Mouse (Mus musculus) heart, adult 2 months (tissue): ENCODE data around the gene Psme3. TPM values are rescaled to one million over a fixed set of nuclear protein-coding genes. Genes with fewer than 3 reads are reported as not detected.
A peak's percentile ranks its signal among the peaks of the same experiment; 100 is the strongest.
"Not testable (repeated sequence)": the region's sequence is repeated elsewhere in the genome, so short reads cannot be mapped to it uniquely, and the experiment has no call there.

Source experiments
- DNase-seq, 2 experiments: peaks; one replicate each; pipeline ENCODE4 v3.0.0; 2021
- H3K27ac ChIP-seq: fragments of 200-600 bp; 2 replicates; pipeline ENCODE4 v1.8.1; 2022
- H3K27me3 ChIP-seq: fragments of 200-500 bp; 2 replicates; pipeline ENCODE4 v1.6.1; 2012; ENCODE audit warnings: mild to moderate bottlenecking, low read length, inconsistent platforms, mixed read lengths; ENCODE audit not compliant: control insufficient read depth, insufficient read depth
- H3K36me3 ChIP-seq: fragments of 200-500 bp; 2 replicates; pipeline ENCODE4 v1.6.1; 2012; ENCODE audit warnings: low read length, inconsistent platforms; ENCODE audit not compliant: control insufficient read depth, insufficient read depth
- H3K4me1 ChIP-seq: fragments of 200-500 bp; 2 replicates; pipeline ENCODE4 v1.6.1; 2011; ENCODE audit warnings: low read length; ENCODE audit not compliant: control insufficient read depth, insufficient read depth
- H3K4me3 ChIP-seq: fragments of 200-600 bp; 2 replicates; pipeline ENCODE4 v1.8.1; 2022
- H3K79me2 ChIP-seq: fragments of 200-500 bp; replicated peaks from 2 replicates; pipeline ENCODE4 v1.6.1; 2012; ENCODE audit warnings: mild to moderate bottlenecking, inconsistent platforms, low read length, moderate library complexity, mixed read lengths; ENCODE audit not compliant: control insufficient read depth, insufficient read depth
- H3K9ac ChIP-seq: fragments of 200-500 bp; 2 replicates; pipeline ENCODE4 v1.6.1; 2012; ENCODE audit warnings: low read depth, mild to moderate bottlenecking, control low read depth, inconsistent platforms, low read length, mixed read lengths
- CTCF ChIP-seq: fragments of 200-600 bp; IDR thresholded peaks from 2 replicates; pipeline ENCODE4 v1.8.1; 2022; ENCODE audit warnings: antibody characterized with exemption, mild to moderate bottlenecking, moderate library complexity
- EP300 ChIP-seq: fragments of 200-500 bp; IDR thresholded peaks from 2 replicates; pipeline ENCODE4 v1.6.1; 2011; ENCODE audit warnings: low read depth, low read length, control low read depth; ENCODE audit not compliant: insufficient read depth
- POLR2A ChIP-seq: fragments of 200-500 bp; IDR thresholded peaks from 2 replicates; pipeline ENCODE4 v1.6.1; 2011; ENCODE audit warnings: mild to moderate bottlenecking, low read depth, low read length, control low read depth; ENCODE audit not compliant: insufficient read depth
- WGBS: fragments of 180-500 bp; shearing (Covaris S2); methylation state at CpG from one replicate; pipeline ENCODE4 v1.1.7; 2018; 5-methylcytosine and 5-hydroxymethylcytosine counted together
- intact Hi-C: fragments of 180-260 bp; cut with DNase I; formaldehyde crosslinking; loops from one replicate; pipeline ENCODE4 v1.15.1; 2025
- polyA plus RNA-seq: library from polyadenylated mRNA; depleted of rRNA; stranded (reverse); fragments of >200 nt; gene quantifications from 2 replicates; pipeline ENCODE4 v1.2.3, GENCODE M21; 2012
- total RNA-seq, 2 experiments: library from RNA; stranded (reverse); gene quantifications; 2 replicates each; pipeline ENCODE4 v1.2.3; 2021

Psme3 gene
- total and polyA plus RNA-seq, 3 experiments, result 55.5 to 112 (median 81.9) TPM

GRCm38 (mm10) chr11:101328941-101329635, 13.1 kb downstream of the Psme3 start:
- WGBS, result 35% methylated on average over 6 of the region's 6 CpGs
- no peak overlapping the region for H3K4me3 ChIP-seq
- TF ChIP-seq CTCF, result no peak
- no peak for TF ChIP-seq EP300
- no peak for TF ChIP-seq POLR2A
- H3K27ac ChIP-seq, result peak overlapping the region; percentile 18
- intact Hi-C loops, result loop anchor here (10.0 kb wide), 1 partner anchor 226 kb away; the partner anchor contains the start of genes Brca1 and Nbr1
- H3K27me3 ChIP-seq, result no peaks in the 10 kb centered on the region
- H3K36me3 ChIP-seq, result no peaks in the 10 kb centered on the region
- H3K9ac ChIP-seq, result no peak overlapping the region
- H3K4me1 ChIP-seq, result peaks cover 4% of the 10 kb centered on the region
- DNase-seq, result peak; percentile 47 to 57
- no peaks in the 10 kb centered on the region for H3K79me2 ChIP-seq

GRCm38 (mm10) chr11:101330371-101330924, 14.4 kb downstream of the Psme3 start, which contains the start of gene Aoc3:
Gene Aoc3 (plus strand): TSS chr11:101330605.
- Histone ChIP-seq H3K79me2 (no peaks in the 10 kb centered on the region), H3K4me1 (peaks cover 4% of the 10 kb centered on the region), H3K27ac (peak within 1 kb of the TSS; percentile 72), H3K27me3 (no peaks in the 10 kb centered on the region), H3K9ac (peak within 1 kb of the TSS; percentile 28), H3K36me3 (no peaks in the 10 kb centered on the region), H3K4me3 (peak within 1 kb of the TSS; percentile 40)
- WGBS, result 25% methylated on average over 7 of the region's 7 CpGs
- peak; percentile 58; the same call in 1 of the 2 replicates for TF ChIP-seq POLR2A
- peak; percentile 42 for TF ChIP-seq CTCF
- TF ChIP-seq EP300, result 0 out of 2 replicates have a peak, but pooled peaks have one; percentile 34
- peak; percentile 59 to 61 for DNase-seq
- intact Hi-C loops, result loop anchor here (1.0 kb wide), 1 partner anchor 30 kb away; no protein-coding TSS in a partner anchor

GRCm38 (mm10) chr11:101330961-101331360, 14.9 kb downstream of the Psme3 start:
- Histone ChIP-seq H3K27ac (peak overlapping the region; percentile 72), H3K4me3 (peak overlapping the region; percentile 40), H3K9ac (peak overlapping the region; percentile 28)
- not testable (repeated sequence) for H3K36me3 ChIP-seq, H3K79me2 ChIP-seq, H3K4me1 ChIP-seq, H3K27me3 ChIP-seq, DNase-seq
- intact Hi-C loops, result loop anchor here (1.0 kb wide), 1 partner anchor 29 kb away; no protein-coding TSS in a partner anchor
- 39% methylated on average over 6 of the region's 6 CpGs for whole genome bisulfite sequencing

GRCm38 (mm10) chr11:101332537-101332936, 16.5 kb downstream of the Psme3 start:
- Histone ChIP-seq H3K27me3 (no peaks in the 10 kb centered on the region), H3K27ac (peak overlapping the region; percentile 72), H3K4me3 (peak overlapping the region; percentile 10; the same call in 1 of the 2 replicates), H3K4me1 (peaks cover 4% of the 10 kb centered on the region), H3K36me3 (no peaks in the 10 kb centered on the region), H3K79me2 (no peaks in the 10 kb centered on the region), H3K9ac (no peak overlapping the region; the same call in 1 of the 2 replicates)
- intact Hi-C loops, result no loop called here
- peak; percentile 43 for DNase-seq
- no peak for TF ChIP-seq EP300
- TF ChIP-seq CTCF, result no peak
- no peak for TF ChIP-seq POLR2A
- WGBS, result 32% methylated on average over 3 of the region's 3 CpGs

- Histone ChIP-seq H3K79me2 (no peaks in the 10 kb centered on the region), H3K9ac (peak overlapping the region; percentile 21; the same call in 1 of the 2 replicates), H3K36me3 (no peaks in the 10 kb centered on the region), H3K4me1 (peaks cover 4% of the 10 kb centered on the region), H3K27ac (peak overlapping the region; percentile 23; the same call in 1 of the 2 replicates), H3K4me3 (peak overlapping the region; percentile 27), H3K27me3 (no peaks in the 10 kb centered on the region)
- no peak for TF ChIP-seq EP300
- TF ChIP-seq CTCF, result no peak
- TF ChIP-seq POLR2A, result no peak
- WGBS, result 62% methylated on average over 10 of the region's 10 CpGs
- intact Hi-C loops, result no loop called here
- no peak for DNase-seq
Observed at GRCm38 (mm10) chr11:101334023-101334422, 18.0 kb downstream of the Psme3 start.

GRCm38 (mm10) chr11:101334516-101334915, 18.5 kb downstream of the Psme3 start:
- H3K27me3 ChIP-seq, result no peaks in the 10 kb centered on the region
- no peak overlapping the region; the same call in 1 of the 2 replicates for H3K27ac ChIP-seq
- TF ChIP-seq EP300 (no peak), POLR2A (no peak), CTCF (no peak)
- H3K4me3 ChIP-seq, result no peak overlapping the region
- no peaks in the 10 kb centered on the region for H3K79me2 ChIP-seq
- no peak for DNase-seq
- H3K36me3 ChIP-seq, result no peaks in the 10 kb centered on the region
- H3K9ac ChIP-seq, result peak overlapping the region; percentile 22; the same call in 1 of the 2 replicates
- H3K4me1 ChIP-seq, result peaks cover 2% of the 10 kb centered on the region; the same call in 1 of the 2 replicates
- intact Hi-C loops, result no loop called here
- 32% methylated on average over 6 of the region's 6 CpGs for WGBS
